Comparison of ENCODE assay signal across 27 mouse cellular contexts in the genomic region with DNA sequence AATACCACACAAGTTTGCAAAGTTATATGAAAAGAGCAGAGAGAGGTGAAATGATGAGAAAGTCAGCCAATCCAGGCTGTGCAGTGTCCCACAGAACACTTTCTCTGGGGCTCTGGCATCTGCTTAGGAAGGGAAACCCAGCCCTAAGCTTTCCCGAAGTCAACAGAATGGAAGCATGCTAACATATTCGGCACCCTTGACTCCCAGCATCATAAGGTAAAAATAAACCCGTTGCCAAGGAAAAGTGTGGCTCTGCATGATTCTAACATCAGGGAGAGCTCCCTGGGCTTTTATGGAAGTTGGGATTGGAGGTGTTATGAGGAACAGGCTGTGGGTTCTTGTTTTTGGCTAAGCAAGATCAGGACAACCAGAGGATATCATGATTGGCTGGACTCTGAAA.
"Had no signal": no experiment of that assay in that cellular context is flagged by ENCODE, and none has a peak within 500 bp of the region (broad histone marks: within the 10 kb centered on the region; RNA-seq: fewer than 3 reads in every experiment).

No protein-coding gene starts in this region.

- H3K9me3 ChIP-seq: heart, embryonic 10.5 days; heart, embryonic 13.5 days; heart, embryonic 15.5 days; hindbrain, embryonic 13.5 days; hindbrain, embryonic 15.5 days; kidney, embryonic 15.5 days; limb, embryonic 10.5 days; limb, embryonic 12.5 days; liver, embryonic 13.5 days; liver, embryonic 15.5 days had no signal

- H3K4me1 ChIP-seq: liver, embryonic 13.5 days; liver, embryonic 15.5 days had no signal

- ATAC-seq: forebrain, postnatal 0 days; hindbrain, postnatal 0 days; intestine, embryonic 16.5 days had no signal

- DNase-seq: forebrain, postnatal 0 days; gastrocnemius, postnatal 14 days; gastrocnemius, postnatal 36 days; heart, adult 18-20 months; heart, postnatal 14 days; heart, postnatal 36 days; kidney, adult 11 months; kidney, adult 2 months; kidney, adult 9 months; kidney, postnatal 25 days; kidney, postnatal 4 days; liver; liver, embryonic 13.5 days had no signal

- H3K27ac ChIP-seq: heart, embryonic 10.5 days; heart, embryonic 13.5 days; heart, embryonic 15.5 days; hindbrain, embryonic 13.5 days; hindbrain, embryonic 15.5 days; hindbrain, postnatal 0 days; kidney, embryonic 15.5 days; kidney, postnatal 0 days; limb, embryonic 10.5 days; limb, embryonic 12.5 days; liver, embryonic 13.5 days; liver, embryonic 15.5 days had no signal

- H3K36me3 ChIP-seq: heart, embryonic 10.5 days; heart, embryonic 13.5 days; heart, embryonic 15.5 days; hindbrain, embryonic 13.5 days; hindbrain, embryonic 15.5 days; kidney, embryonic 15.5 days; limb, embryonic 10.5 days; limb, embryonic 12.5 days; liver, embryonic 13.5 days; liver, embryonic 15.5 days had no signal

- H3K27me3 ChIP-seq: heart, embryonic 13.5 days; heart, embryonic 15.5 days; hindbrain, embryonic 13.5 days; hindbrain, embryonic 15.5 days; kidney, embryonic 15.5 days; limb, embryonic 12.5 days; liver, embryonic 13.5 days; liver, embryonic 15.5 days had no signal

- H3K4me2 ChIP-seq: heart, embryonic 13.5 days; heart, embryonic 15.5 days; hindbrain, embryonic 13.5 days; hindbrain, embryonic 15.5 days; kidney, embryonic 15.5 days; limb, embryonic 12.5 days; liver, embryonic 11.5 days; liver, embryonic 13.5 days; liver, embryonic 15.5 days had no signal

- H3K9ac ChIP-seq: forebrain, postnatal 0 days; heart, embryonic 13.5 days; heart, embryonic 15.5 days; hindbrain, embryonic 13.5 days; hindbrain, embryonic 15.5 days; kidney, embryonic 15.5 days; limb, embryonic 12.5 days; liver, embryonic 13.5 days; liver, embryonic 15.5 days had no signal

- H3K4me3 ChIP-seq: heart, embryonic 10.5 days; heart, embryonic 13.5 days; heart, embryonic 15.5 days; hindbrain, embryonic 13.5 days; hindbrain, embryonic 15.5 days; kidney, embryonic 15.5 days; layer of hippocampus, adult 2 months; limb, embryonic 10.5 days; limb, embryonic 12.5 days; liver, embryonic 13.5 days; liver, embryonic 15.5 days had no signal
